Mouse (Mus musculus) liver, adult 2 months (tissue): ENCODE data around the gene Fam240a.

ENCODE experiments used
- CTCF ChIP-seq: fragments of 200-500 bp; IDR thresholded peaks from 2 replicates; pipeline ENCODE4 v1.5.1; 2011; ENCODE audit warnings: low read depth, low read length, control low read depth
- POLR2A ChIP-seq: fragments of 200-500 bp; IDR thresholded peaks from 2 replicates; pipeline ENCODE4 v1.6.1; 2011; ENCODE audit warnings: low read length, control low read depth; ENCODE audit not compliant: insufficient read depth; ENCODE audit errors: extremely low read depth

GRCm38 (mm10) chr9:110937506-110938490 is 21.1 kb upstream of the Fam240a start:
- TF ChIP-seq CTCF (no peak), POLR2A (no peak)
